Mouse (Mus musculus) activated CD4-positive, CD25-positive, alpha-beta regulatory T cell, adult 9 weeks (primary cell): ENCODE data around the gene Vmn1r7. TPM values are rescaled to one million over a fixed set of nuclear protein-coding genes. Genes with fewer than 3 reads are reported as not detected.

Experiments used
- polyA plus RNA-seq: library from polyadenylated mRNA; unstranded; fragments of 100-300 nt; shearing (Covaris generic); gene quantifications from one replicate; pipeline ENCODE4 v1.2.1, GENCODE M21; 2017

The Vmn1r7 gene
- not detected for polyA plus RNA-seq

DNA sequence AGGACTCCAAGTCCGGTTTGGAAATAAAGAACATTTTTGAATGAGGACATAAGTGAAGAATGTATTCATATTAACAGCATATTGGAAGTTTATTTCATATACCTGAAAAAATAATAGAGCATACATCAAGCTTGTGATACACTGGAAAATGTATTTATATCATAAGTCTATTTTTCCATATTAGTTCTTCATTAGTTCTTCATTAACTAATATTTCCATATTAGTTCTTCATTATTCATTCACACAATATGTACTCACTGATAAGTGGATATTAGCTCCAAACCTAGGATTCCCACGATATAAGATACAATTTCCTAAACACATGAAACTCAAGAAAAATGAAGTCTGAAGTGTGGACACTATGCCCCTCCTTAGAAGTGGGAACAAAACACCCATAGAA, at the start of gene Vmn1r7:
Gene Vmn1r7 (minus strand): TSS at position 101 of the 400 bp plus-strand sequence.

DNA sequence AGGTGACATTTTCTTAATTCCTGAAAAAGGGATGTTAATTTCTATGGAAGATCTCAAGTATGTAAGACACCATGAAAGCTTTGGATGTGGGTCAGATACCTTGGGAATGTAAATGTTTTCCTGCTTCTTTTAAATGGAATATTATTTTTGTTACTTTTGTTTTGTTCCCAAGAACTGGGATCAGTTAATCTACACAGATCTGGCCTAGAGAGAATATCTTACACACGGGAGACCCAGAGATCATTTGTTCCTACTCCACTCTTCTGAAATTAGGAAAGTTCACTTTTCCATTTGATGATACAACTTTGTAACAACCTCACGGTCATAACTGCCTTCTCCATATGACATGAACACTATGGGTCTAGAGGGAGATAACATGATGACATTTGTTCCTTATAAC, 41.4 kb upstream of the Vmn1r7 start, which contains the start of gene Vmn1r9:
Gene Vmn1r9 (plus strand): TSS at position 301 of the 400 bp plus-strand sequence.

DNA sequence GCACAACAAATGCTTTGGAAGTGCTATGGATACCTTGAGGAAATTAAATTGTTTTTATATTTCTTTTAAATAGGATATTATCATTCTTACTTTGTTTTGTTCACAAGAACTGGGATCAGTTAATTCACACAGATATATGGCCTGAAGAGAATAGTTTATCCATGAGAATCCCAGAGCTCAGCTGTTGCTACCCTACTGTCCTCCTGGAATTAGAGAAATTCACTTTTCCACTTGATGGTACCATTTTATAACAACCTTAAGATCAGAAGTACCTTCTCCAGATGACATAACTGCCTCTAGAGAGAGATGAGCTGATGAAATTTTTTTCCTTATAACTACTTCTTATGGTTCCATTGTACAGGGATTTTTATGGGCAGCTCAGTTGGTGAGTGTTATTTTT, 6.9 kb upstream of the Vmn1r7 start, which contains the start of gene Vmn1r8:
Gene Vmn1r8 (plus strand): TSS at position 301 of the 400 bp plus-strand sequence.

DNA sequence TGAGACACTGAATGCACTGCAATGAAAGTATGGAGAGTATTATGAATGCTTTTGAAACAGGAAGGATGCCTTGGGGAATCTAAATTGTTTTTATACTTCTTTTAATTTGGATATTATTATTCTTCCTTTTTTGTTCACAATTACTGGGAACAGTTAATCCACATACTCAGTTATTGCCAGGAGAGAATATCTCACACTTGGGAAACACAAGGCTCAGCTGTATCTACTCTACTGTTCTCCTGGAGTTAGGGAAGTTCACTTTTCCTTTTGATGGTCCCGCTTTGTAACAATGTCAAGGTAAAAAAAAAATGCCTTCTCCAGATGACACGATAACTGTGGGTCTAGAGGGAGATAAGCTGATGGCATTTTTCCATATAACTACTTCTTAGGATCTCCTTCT, 28.2 kb downstream of the Vmn1r7 start, which contains the start of gene Vmn1r6:
Gene Vmn1r6 (plus strand): TSS at position 301 of the 400 bp plus-strand sequence.

Other genes with a start within 250 kb of the Vmn1r7 start
- 22.1 TPM for gene Kbtbd2, start 227.5 kb downstream of the Vmn1r7 start, polyA plus RNA-seq
- not detected for gene Fkbp9, start 193.3 kb downstream of the Vmn1r7 start, polyA plus RNA-seq
- gene Nt5c3, start 101.4 kb downstream of the Vmn1r7 start, polyA plus RNA-seq = 51.7 TPM
- not detected for gene Vmn1r4, start 101.3 kb downstream of the Vmn1r7 start, polyA plus RNA-seq
- gene Vmn1r5, start 55.1 kb downstream of the Vmn1r7 start, polyA plus RNA-seq = not detected
- gene Vmn1r6, start 28.1 kb downstream of the Vmn1r7 start, polyA plus RNA-seq = 0.04 TPM
- gene Vmn1r8, start 7.0 kb upstream of the Vmn1r7 start, polyA plus RNA-seq = not detected
- gene Vmn1r9, start 41.5 kb upstream of the Vmn1r7 start, polyA plus RNA-seq = not detected
- not detected for gene Vmn1r10, start 84.1 kb upstream of the Vmn1r7 start, polyA plus RNA-seq
- not detected for gene Vmn1r11, start 108.1 kb upstream of the Vmn1r7 start, polyA plus RNA-seq
- not detected for gene Vmn1r12, start 131.6 kb upstream of the Vmn1r7 start, polyA plus RNA-seq
- 0.24 TPM for gene Vmn1r13, start 178.0 kb upstream of the Vmn1r7 start, polyA plus RNA-seq
- gene Vmn1r14, start 206.4 kb upstream of the Vmn1r7 start, polyA plus RNA-seq = not detected
- gene Vmn1r15, start 232.6 kb upstream of the Vmn1r7 start, polyA plus RNA-seq = not detected